Mouse (Mus musculus): ENCODE results near the gene Cd300ld5. TPM values are rescaled to one million over a fixed set of nuclear protein-coding genes. Genes with fewer than 3 reads are reported as not detected.
"Not testable (repeated sequence)": the region's sequence is repeated elsewhere in the genome, so short reads cannot be mapped to it uniquely, and the experiment has no call there.

Cd300ld5 gene
- polyA plus RNA-seq, 2 experiments from 2014 or later = not detected

GRCm38 (mm10) chr11:115026912-115027311 is 10.7 kb downstream of the Cd300ld5 start, which contains the start of gene Cd300ld4:
Cd300ld4 (minus strand) TSS chr11:115027012.
- ATAC-seq = not testable (repeated sequence)

- not testable (repeated sequence) for ATAC-seq
Measured at GRCm38 (mm10) chr11:115016093-115016492, 21.5 kb downstream of the Cd300ld5 start, which contains the start of gene Cd300ld2. Cd300ld2 (minus strand) TSS chr11:115016193.

GRCm38 (mm10) chr11:115004070-115004469 is 33.5 kb downstream of the Cd300ld5 start:
- no peak for ATAC-seq

GRCm38 (mm10) chr11:115001474-115002040 is 36.0 kb downstream of the Cd300ld5 start, which contains the start of gene Cd300c2:
Cd300c2 (minus strand) TSS chr11:115001880.
- ATAC-seq = no peak

- ATAC-seq = no peak
Measured at GRCm38 (mm10) chr11:114989793-114990192, 47.8 kb downstream of the Cd300ld5 start, which contains the start of gene Cd300ld. Cd300ld (minus strand) TSS chr11:114989922.

- ATAC-seq = no peak
Measured at GRCm38 (mm10) chr11:114981866-114982265, 55.7 kb downstream of the Cd300ld5 start.

Other genes with a start within 250 kb of the Cd300ld5 start
- gene Btbd17, start 241.8 kb downstream of the Cd300ld5 start, polyA plus RNA-seq (2017; shearing (Covaris generic)) = not detected
- not detected for gene Gpr142, start 238.8 kb downstream of the Cd300ld5 start, polyA plus RNA-seq (2017; shearing (Covaris generic))
- gene Gprc5c, start 186.6 kb downstream of the Cd300ld5 start, polyA plus RNA-seq (2017; shearing (Covaris generic)) = not detected
- under 1 TPM; 0.11 to 0.37 TPM for gene Cd300a, start 147.7 kb downstream of the Cd300ld5 start, polyA plus RNA-seq (2017; shearing (Covaris generic))
- under 1 TPM in 1 of 2 experiments, not detected in 1; 0.34 TPM for gene Cd300lb, start 103.4 kb downstream of the Cd300ld5 start, polyA plus RNA-seq (2017; shearing (Covaris generic))
- not detected for gene Cd300c, start 68.6 kb downstream of the Cd300ld5 start, polyA plus RNA-seq (2017; shearing (Covaris generic))
- not detected for gene Cd300ld, start 47.8 kb downstream of the Cd300ld5 start, polyA plus RNA-seq (2017; shearing (Covaris generic))
- gene Cd300c2, start 35.9 kb downstream of the Cd300ld5 start, polyA plus RNA-seq (2017; shearing (Covaris generic)) = under 1 TPM in 1 of 2 experiments, not detected in 1; 0.54 TPM
- gene Cd300ld2, start 21.6 kb downstream of the Cd300ld5 start, polyA plus RNA-seq (2017; shearing (Covaris generic)) = not detected
- gene Cd300ld4, start 10.8 kb downstream of the Cd300ld5 start, polyA plus RNA-seq (2017; shearing (Covaris generic)) = not detected
- not detected for gene Cd300ld3, start 10.6 kb upstream of the Cd300ld5 start, polyA plus RNA-seq (2017; shearing (Covaris generic))
- under 1 TPM in 1 of 2 experiments, not detected in 1; 0.29 TPM for gene Cd300e, start 24.4 kb upstream of the Cd300ld5 start, polyA plus RNA-seq (2017; shearing (Covaris generic))
- gene Rab37, start 53.7 kb upstream of the Cd300ld5 start, polyA plus RNA-seq (2017; shearing (Covaris generic)) = 100 to 1,000 TPM; 156 to 274 TPM
- gene Cd300lf, start 96.2 kb upstream of the Cd300ld5 start, polyA plus RNA-seq (2017; shearing (Covaris generic)) = 1 to 10 TPM in 1 of 2 experiments, under 1 TPM in 1; 0.51 to 1.0 TPM
- 100 to 1,000 TPM; 162 to 222 TPM for gene Slc9a3r1, start 125.6 kb upstream of the Cd300ld5 start, polyA plus RNA-seq (2017; shearing (Covaris generic))
- gene Tmem104, start 149.7 kb upstream of the Cd300ld5 start, polyA plus RNA-seq (2017; shearing (Covaris generic)) = 10 to 100 TPM in 1 of 2 experiments, 1 to 10 TPM in 1; 8.1 to 14.2 TPM
- gene Nat9, start 150.1 kb upstream of the Cd300ld5 start, polyA plus RNA-seq (2017; shearing (Covaris generic)) = 10 to 100 TPM; 12.1 to 18.1 TPM
- gene Grin2c, start 229.5 kb upstream of the Cd300ld5 start, polyA plus RNA-seq (2017; shearing (Covaris generic)) = not detected
- 10 to 100 TPM; 21.6 to 26.8 TPM for gene Fdxr, start 239.3 kb upstream of the Cd300ld5 start, polyA plus RNA-seq (2017; shearing (Covaris generic))

All from CD4-positive, CD25-positive, alpha-beta regulatory T cell, adult 4 months (primary cell).